Mouse (Mus musculus) naive thymus-derived CD4-positive, alpha-beta T cell, adult 2 months (primary cell): ENCODE results near the gene Atrip.

ENCODE experiments used
- DNase-seq: peaks from one replicate; pipeline ENCODE4 v3.0.0-alpha.2; 2011; ENCODE audit warnings: low read depth

The Atrip gene

GRCm38 (mm10) chr9:109073661-109074573 is at the start of gene Atrip:
Atrip (minus strand) TSS chr9:109074124.
- peak; percentile 87 for DNase-seq

GRCm38 (mm10) chr9:109123266-109123665 is 49.3 kb upstream of the Atrip start:
- DNase-seq: no peak

GRCm38 (mm10) chr9:109122553-109123085 is 48.7 kb upstream of the Atrip start:
- DNase-seq: peak; percentile 81

- DNase-seq: no peak
Observed at GRCm38 (mm10) chr9:109120956-109121355, 47.0 kb upstream of the Atrip start.

- no peak for DNase-seq
Observed at GRCm38 (mm10) chr9:109119571-109119970, 45.6 kb upstream of the Atrip start.

GRCm38 (mm10) chr9:109118106-109118505 is 44.2 kb upstream of the Atrip start:
- DNase-seq: no peak

- no peak for DNase-seq
Observed at GRCm38 (mm10) chr9:109116205-109116604, 42.3 kb upstream of the Atrip start.

- DNase-seq: no peak
Observed at GRCm38 (mm10) chr9:109114871-109115270, 40.9 kb upstream of the Atrip start.

- no peak for DNase-seq
Observed at GRCm38 (mm10) chr9:109114276-109114675, 40.4 kb upstream of the Atrip start.

- DNase-seq: no peak
Observed at GRCm38 (mm10) chr9:109113331-109113730, 39.4 kb upstream of the Atrip start.

GRCm38 (mm10) chr9:109111591-109111990 is 37.7 kb upstream of the Atrip start:
- no peak for DNase-seq

- DNase-seq: no peak
Observed at GRCm38 (mm10) chr9:109111101-109111500, 37.2 kb upstream of the Atrip start.

- DNase-seq: no peak
Observed at GRCm38 (mm10) chr9:109110240-109110639, 36.3 kb upstream of the Atrip start.

- DNase-seq: no peak
Observed at GRCm38 (mm10) chr9:109107341-109107740, 33.4 kb upstream of the Atrip start.

GRCm38 (mm10) chr9:109105648-109106047 is 31.7 kb upstream of the Atrip start:
- DNase-seq: no peak

- no peak for DNase-seq
Observed at GRCm38 (mm10) chr9:109105011-109105410, 31.1 kb upstream of the Atrip start.

GRCm38 (mm10) chr9:109104083-109104482 is 30.2 kb upstream of the Atrip start:
- no peak for DNase-seq

- no peak for DNase-seq
Observed at GRCm38 (mm10) chr9:109103250-109103649, 29.3 kb upstream of the Atrip start.

GRCm38 (mm10) chr9:109102541-109102940 is 28.6 kb upstream of the Atrip start:
- DNase-seq: no peak

GRCm38 (mm10) chr9:109101933-109102445 is 28.1 kb upstream of the Atrip start:
- no peak for DNase-seq

- no peak for DNase-seq
Observed at GRCm38 (mm10) chr9:109100307-109100928, 26.5 kb upstream of the Atrip start.

GRCm38 (mm10) chr9:109098969-109099368 is 25.0 kb upstream of the Atrip start:
- no peak for DNase-seq

GRCm38 (mm10) chr9:109098366-109098765 is 24.4 kb upstream of the Atrip start:
- no peak for DNase-seq
